Mouse (Mus musculus): ENCODE results near the gene Exoc2. TPM values are rescaled to one million over a fixed set of nuclear protein-coding genes. Genes with fewer than 3 reads are reported as not detected.

The Exoc2 gene
- total RNA-seq, 2 experiments from 2014 or later, result 45.1 to 46.5 TPM

DNA sequence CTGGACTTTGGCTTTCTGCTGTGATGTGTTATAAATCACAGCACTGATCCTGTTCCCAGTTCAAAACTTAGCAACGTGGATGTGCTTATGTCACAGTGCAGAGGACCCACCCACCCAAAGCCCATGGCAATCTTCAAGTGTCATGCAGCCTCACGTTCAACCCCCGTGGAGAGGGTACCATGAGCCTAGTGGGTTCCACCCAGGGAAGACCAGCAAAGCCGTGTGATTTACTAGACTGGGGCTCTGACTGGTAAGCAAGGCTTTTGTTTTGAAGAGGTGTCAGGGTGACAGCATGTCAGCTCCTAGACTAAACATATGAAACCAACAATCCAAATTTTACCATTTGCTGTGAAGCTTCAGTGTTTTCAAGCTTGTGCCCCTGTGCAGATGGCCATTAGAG is 132.6 kb downstream of the Exoc2 start:
- intact Hi-C loops (cut with DNase I), result no loop called here
- DNase-seq (ENCODE audit: extremely low spot score in 1 of 2, low spot score in 2 of 2), result no peak

DNA sequence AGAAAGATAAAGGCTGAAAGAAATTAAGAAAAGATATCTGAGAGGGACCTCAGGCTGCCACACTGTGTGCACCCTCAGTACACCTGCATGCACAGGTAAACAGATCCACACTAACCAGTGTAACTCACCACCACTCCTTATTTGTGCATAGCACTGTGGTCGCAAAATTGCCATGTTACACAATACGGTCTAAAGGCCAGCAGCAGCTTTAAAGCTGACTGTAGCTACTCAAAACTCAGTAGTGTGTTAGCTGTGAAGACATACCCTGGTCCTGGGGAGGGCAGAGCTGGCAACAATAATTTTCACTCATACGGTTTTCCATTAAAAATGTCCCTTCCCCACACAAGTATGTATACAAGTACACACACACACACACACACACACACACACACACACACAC is 133.2 kb downstream of the Exoc2 start:
- no peak for DNase-seq (ENCODE audit: extremely low spot score in 1 of 2, low spot score in 2 of 2)
- intact Hi-C loops (cut with DNase I), result no loop called here

DNA sequence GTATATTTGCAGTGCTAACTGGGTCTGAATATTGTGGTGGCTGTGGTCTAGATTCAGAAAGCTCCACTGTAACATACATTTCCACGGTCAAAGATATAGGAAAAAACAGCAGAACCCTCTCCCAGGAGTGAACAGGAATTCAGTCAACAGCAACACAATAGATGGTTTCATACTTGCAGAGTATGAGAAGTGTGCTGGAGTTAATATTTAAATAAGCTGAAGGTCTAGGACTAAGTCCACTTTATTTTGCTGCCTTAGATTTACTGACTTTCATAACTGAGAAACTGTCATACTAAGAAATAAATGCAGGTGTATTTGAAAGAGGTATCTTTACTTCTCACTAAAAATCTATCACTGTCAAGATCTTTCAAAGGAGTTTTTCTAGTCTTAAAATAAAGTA is 137.6 kb downstream of the Exoc2 start:
- intact Hi-C loops (cut with DNase I), result no loop called here
- DNase-seq (ENCODE audit: extremely low spot score in 1 of 2, low spot score in 2 of 2), result no peak

DNA sequence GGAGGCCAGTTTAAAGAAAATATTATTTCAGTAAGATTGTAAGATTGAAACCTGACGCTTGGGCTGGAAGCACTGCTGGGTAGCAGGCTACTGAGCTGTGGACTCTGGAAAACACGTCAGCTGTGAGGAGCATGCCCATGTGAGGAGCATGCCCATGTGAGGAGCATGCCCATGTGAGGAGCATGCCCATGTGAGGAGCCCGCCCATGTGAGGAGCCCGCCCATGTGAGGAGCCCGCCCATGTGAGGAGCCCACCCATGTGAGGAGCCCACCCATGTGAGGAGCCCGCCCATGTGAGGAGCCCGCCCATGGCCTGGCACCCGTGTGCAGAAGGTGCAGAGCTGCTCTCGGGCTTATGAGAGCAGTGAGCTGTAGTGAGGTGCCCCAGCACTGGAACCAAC is 139.0 kb downstream of the Exoc2 start:
- intact Hi-C loops (cut with DNase I), result no loop called here
- DNase-seq (ENCODE audit: extremely low spot score in 1 of 2, low spot score in 2 of 2), result no peak

DNA sequence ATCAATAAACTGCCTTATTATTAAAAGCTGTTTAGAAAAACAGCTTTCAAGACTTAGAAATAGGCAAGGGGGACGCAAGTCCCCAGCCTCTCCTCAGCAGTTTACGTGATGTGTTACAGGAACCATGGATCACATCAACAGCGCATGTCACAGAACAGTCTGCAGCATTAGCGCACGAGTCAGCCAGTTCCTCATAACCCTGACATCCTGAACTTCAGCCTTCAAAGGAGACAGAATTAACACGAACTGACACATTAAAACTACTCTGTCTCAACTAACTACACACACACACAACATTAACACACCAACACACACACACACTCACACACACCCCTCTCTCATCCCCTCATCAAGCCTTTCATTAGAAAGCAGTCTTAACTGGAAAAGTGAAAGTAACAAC is 139.5 kb downstream of the Exoc2 start:
- intact Hi-C loops (cut with DNase I), result no loop called here
- no peak for DNase-seq (ENCODE audit: extremely low spot score in 1 of 2, low spot score in 2 of 2)

DNA sequence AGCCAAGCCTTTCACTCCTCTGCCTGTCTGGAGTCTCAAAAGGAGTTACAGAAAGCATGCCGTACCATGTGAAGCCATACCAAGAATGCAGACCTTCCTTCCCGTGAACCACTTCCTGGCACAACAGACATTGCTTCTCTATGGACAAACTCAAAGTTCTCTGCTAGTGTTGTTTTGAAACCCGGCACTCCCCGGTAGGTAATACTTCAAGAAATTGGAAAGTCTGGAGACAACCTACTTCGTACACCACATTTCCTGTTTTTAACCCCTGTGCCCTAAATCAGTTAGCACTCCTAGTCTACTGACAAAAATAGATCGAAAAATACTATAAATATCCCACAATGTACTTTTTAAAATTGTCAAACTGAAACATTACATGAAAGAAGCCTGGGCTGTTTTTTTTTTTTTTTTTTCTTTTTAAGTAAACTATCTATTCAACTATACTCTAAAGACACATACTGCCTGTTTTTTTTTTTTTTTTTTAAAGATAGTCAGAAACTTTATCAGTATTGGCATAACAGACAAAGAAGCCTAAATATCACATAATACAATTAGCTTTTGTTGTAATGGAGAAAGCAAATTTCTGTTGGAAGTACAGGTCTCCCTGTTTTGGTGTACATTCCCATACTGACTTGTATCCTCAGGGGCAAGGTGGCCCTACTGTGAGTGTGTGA is 140.3 kb downstream of the Exoc2 start:
- no peak for DNase-seq (ENCODE audit: extremely low spot score in 1 of 2, low spot score in 2 of 2)
- intact Hi-C loops (cut with DNase I), result no loop called here

DNA sequence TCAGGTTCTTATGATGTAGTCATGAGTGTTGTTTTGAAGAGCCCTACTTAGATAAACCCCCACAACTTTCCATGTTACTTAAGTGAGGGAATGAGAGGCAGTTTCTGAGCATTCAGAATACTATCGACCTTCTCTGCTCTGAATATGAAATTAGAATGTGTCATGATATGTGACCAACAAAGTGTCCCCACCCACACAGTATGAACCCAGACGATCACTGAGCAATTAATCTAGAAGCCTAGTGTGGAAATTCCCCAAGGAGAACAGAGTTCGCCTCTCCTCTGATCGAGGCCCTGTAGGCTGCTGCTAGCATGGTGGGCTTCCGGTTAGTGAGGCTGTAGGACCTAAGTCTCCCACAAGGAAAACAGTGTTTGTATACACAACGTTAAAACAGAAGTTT is 142.5 kb downstream of the Exoc2 start:
- intact Hi-C loops (cut with DNase I), result no loop called here
- DNase-seq (ENCODE audit: extremely low spot score in 1 of 2, low spot score in 2 of 2), result no peak

DNA sequence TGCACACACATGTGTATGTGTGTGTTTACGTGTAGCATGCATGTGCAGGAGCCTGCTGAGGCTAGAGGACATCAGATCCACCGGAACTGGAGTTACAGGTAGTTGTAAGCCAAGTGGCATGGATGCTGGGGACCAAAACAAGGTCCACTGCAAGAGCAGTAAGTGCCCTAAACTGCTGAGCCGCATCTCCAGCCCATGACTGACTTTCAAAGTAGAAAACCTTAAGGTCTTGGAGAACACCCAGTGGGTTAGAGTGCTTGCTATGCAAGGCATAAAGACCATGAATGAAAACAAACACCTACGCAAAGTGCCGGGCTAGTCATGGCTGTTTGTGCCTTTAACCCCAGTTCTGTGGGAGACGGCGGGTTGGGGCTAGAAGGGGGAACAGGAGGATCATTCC is 147.4 kb downstream of the Exoc2 start:
- DNase-seq (ENCODE audit: extremely low spot score in 1 of 2, low spot score in 2 of 2), result no peak
- intact Hi-C loops (cut with DNase I), result no loop called here

DNA sequence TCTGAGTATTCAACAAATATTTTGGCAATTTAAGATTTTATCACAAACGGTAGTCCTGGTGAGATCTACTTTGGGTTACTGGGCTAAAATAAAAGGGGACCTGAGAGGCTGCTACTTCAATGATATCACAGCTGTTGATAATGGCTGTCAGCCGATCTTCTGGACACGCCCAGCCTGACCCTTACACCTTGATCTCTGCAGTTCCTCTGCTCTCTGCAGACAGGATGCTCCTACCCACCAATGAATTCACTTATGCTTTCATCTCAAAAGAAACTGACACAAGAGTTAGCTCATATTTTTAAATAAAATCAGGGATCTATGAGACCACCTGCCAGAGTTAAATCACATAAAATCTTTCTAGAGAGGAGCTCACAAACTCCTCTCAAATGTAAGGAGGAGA is 149.0 kb downstream of the Exoc2 start:
- intact Hi-C loops (cut with DNase I), result no loop called here
- no peak for DNase-seq (ENCODE audit: extremely low spot score in 1 of 2, low spot score in 2 of 2)

DNA sequence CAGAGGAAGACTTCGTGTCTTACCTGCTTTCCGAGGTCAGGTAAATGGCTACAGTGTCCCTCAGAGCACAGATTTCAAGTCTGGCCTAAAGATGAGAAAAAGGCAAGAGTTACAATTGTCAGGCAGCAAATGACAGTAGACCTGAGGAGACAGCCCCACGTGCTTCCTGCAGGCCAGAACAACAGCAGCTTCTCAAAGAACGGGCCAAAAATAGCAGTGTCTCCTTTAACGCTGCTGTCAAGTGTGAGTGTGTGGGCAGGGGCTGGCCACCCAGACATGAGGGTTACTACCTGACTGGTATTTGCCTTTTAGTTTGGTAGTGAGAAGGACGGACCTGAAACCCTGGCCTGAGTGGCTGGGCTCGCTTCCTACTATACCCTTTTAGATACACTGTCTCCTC is 153.3 kb downstream of the Exoc2 start:
- intact Hi-C loops (cut with DNase I), result no loop called here
- no peak for DNase-seq (ENCODE audit: extremely low spot score in 1 of 2, low spot score in 2 of 2)

DNA sequence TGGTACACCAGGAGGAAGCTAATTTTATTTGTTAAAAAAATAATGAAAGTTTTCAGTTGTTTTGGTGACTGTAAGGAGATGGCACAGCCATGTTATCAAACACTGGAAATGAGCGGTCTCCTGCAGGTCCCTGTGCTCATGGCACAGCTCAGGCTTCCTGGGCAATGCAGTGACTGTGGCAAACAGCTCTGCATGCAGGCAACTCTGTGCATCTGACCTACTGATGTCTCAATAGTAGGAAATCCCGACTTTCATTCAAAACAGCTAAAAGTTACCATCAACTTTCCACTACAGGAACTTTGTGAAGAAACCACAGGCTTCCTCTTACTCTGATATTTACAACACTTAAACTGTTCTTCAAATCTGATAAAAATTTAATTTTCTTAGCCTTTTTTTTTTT is 154.0 kb downstream of the Exoc2 start:
- intact Hi-C loops (cut with DNase I), result no loop called here
- no peak for DNase-seq (ENCODE audit: extremely low spot score in 1 of 2, low spot score in 2 of 2)

DNA sequence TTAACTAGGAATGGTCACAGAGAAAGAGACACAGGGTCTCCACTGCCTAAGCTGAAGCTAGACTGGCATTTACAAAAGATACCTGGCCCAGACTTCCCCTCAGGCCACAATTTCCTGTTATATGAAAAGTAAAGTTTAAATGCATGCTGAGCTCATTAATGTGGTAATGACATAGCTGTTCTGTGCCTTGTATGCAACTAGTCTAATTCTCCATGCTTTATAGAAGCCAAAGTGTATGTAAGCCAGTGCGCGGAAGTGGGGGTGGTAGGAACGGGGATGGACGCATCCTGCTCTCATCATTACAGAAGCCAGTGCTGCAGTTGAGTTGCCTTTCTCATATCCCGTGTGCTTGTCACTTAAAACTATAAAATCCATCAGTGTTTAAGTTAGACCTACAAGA is 156.5 kb downstream of the Exoc2 start:
- intact Hi-C loops (cut with DNase I), result no loop called here

DNA sequence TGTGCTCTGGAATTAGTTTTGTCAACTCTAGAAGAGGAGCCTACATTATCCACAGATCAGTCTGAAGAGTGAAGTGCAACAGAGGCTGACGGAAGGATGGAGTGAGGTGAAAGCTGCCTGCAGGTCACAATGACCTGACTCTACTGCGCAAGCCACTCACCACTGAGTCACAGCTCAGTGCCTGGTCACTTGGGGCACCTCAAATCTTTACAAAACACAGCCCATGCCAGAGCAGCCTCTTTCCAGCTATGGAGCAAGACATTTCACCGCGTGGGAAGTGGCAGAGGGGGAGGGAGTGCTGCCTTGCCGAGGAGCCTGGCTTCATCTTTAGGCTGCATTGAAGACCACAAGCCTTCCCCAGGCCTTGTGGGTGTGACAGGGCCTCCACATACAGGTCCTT is 159.6 kb downstream of the Exoc2 start:
- intact Hi-C loops (cut with DNase I), result no loop called here
- no peak for DNase-seq (ENCODE audit: extremely low spot score in 1 of 2, low spot score in 2 of 2)

More for the DNA sequence above, 156.5 kb downstream of the Exoc2 start:
- no peak for DNase-seq (ENCODE audit: extremely low spot score in 1 of 2, low spot score in 2 of 2)

DNA sequence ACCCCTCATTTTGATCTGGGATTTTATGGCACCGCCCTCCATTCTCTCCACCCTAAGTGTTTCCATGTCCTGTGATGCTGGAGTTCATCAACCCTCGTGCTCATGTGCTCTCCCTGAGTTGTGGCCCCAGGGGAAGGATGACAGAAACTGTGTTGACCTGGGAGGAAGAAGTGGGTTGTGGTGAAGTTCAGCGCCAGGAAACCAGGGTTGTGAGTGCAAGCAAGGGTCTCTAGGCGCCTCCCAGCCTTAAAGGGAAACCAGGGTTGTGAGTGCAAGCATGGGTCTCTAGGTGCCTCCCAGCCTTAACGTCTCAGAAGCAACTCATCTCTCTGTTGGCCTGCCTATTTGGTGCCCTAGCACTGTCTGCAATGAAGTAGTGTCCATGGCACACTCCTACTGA is 160.4 kb downstream of the Exoc2 start:
- no peak for DNase-seq (ENCODE audit: extremely low spot score in 1 of 2, low spot score in 2 of 2)
- intact Hi-C loops (cut with DNase I), result no loop called here

DNA sequence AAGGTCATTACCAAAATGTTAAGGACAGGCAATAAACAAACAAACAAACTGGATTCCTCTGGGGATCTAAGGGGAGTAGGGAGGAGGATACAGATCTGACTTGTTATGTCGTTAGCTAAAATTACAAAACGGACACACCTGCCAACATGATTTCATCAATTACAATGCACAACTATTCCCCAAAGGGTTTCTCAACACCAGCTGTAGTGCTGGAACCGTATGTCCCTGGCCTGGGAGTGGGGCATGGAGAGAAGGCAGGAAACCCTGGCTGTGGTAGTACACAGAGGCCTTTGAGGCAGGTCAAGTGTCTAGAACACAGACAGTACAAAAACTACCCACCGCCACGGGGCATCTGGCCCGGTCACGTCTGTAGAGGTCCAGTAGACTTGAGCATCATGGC is 164.7 kb downstream of the Exoc2 start:
- no peak for DNase-seq (ENCODE audit: extremely low spot score in 1 of 2, low spot score in 2 of 2)
- intact Hi-C loops (cut with DNase I), result no loop called here

DNA sequence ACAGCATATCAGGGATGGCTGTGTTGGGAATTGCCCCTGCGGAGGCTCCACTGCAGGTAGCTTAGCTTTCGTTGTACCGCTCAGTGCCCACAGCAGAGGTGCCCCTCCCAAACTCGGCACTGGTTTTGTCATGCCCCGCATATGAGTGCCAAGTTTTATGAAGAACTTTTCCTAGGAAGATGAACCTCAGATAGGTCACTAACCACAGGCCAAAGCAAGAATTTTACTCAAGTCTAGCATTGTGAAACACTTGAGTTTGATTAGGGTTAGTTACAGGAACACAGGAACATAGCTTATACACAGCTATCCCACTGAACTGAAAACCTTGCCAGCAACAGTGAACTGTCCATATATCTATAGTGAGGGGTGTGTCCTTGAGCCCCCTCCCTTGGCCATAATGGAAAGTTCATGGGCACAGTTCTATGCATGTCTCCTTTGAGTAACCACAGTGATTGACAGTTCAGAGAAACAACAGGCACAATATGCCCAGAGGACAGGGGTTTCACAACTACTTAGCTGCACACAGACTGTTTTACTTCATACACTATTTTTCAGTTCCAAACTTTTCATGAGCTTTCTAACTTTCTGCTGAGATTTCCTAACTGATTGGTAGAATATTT is 171.4 kb downstream of the Exoc2 start:
- intact Hi-C loops (cut with DNase I), result no loop called here
- no peak for DNase-seq (ENCODE audit: extremely low spot score in 1 of 2, low spot score in 2 of 2)

DNA sequence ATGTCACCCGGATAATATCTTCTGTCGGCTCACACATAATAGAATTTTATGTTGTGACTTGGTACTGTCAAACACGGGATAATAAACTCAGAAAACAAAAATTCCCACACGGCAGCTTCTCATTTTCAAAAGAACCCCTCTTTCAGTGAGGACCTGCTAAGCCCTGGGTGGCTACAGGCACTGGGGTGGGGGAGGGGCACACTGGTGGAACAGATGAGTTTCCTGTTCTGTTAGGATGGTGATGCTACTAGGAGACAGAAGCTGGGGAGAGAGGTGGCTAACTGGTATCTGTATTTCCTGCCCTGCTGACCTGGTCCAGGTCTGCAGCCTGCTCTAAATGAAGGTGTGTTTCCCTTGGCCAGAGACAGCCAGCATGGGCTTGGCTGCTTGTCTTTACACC is 172.0 kb downstream of the Exoc2 start:
- DNase-seq (ENCODE audit: extremely low spot score in 1 of 2, low spot score in 2 of 2), result no peak
- intact Hi-C loops (cut with DNase I), result no loop called here

DNA sequence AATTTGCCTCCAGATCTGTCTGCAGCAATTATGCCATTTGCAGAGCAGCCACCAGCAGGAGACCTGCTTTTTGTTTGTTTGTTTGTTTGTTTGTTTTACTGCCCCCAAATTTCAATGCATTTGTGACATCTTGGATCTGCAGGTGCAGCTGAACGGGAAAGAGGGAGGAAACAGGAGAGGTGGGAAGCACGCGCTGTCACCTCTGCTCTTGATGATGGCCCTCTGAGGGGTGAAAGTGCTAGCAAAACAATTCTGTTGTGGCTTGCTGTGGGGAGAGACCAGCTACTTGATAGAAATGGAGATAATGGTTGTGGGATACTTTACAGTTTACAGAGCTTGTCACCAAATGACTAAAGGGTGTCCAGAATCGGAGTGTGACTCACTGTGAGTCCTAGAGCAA is 177.9 kb downstream of the Exoc2 start:
- intact Hi-C loops (cut with DNase I), result no loop called here
- DNase-seq (ENCODE audit: extremely low spot score in 1 of 2, low spot score in 2 of 2), result no peak

DNA sequence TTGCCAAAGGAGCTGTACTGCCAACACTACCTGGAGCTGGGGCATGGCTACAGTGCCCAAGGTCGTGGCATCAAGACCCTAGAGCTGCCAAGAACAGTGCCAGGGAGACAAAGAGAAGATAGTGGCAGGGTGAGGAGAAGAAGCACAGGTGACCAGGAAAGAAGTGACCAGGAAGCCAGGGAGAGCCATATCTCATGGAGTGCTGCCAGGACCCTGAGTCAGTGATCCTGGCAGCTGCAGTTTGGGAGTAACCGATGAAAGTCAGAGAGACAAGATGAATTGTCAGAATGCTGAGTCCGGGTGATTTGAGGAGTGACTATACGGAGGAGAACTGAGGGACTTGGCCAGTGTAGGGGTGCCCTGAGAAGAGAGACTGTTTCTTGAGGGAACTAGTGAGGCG is 180.3 kb downstream of the Exoc2 start:
- intact Hi-C loops (cut with DNase I), result no loop called here
- DNase-seq (ENCODE audit: extremely low spot score in 1 of 2, low spot score in 2 of 2), result no peak

DNA sequence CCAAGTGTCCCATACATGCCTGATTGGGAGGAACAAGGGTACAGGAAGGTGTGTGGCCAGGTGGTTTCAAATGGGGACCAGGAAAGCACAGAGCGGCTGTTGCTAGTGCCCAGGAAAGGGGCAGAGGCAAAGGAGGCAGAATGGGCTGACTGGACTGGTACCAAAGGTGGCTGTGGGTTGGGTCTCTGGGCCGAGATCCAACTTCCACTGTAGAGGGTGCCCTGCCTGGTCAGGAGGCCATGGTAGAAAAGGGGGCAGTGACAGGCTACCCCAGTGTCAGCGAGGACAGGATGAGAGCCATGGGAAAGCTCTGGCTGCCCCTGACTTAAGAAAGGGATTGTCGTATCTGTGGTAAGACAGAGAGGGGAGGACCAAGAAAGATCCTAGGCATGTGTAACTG is 180.7 kb downstream of the Exoc2 start:
- DNase-seq (ENCODE audit: extremely low spot score in 1 of 2, low spot score in 2 of 2), result no peak
- intact Hi-C loops (cut with DNase I), result no loop called here

DNA sequence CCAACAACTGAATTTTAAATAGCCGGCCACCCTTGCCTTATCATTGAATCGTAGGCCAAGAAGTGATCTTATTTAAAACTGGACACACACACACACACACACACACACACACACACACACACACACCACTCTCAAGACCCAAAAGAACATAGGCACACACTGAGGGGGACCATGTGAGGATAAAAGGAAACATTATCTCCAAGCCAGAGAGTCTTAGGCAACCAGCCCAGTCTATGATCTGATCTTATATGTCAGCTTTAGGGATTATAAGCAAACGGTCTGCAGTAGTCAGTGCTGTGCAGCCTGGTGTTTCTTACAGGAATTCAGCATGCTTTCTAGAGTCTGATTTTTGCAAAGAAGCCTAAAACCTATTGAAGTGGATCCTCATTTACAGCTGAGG is 181.2 kb downstream of the Exoc2 start:
- DNase-seq (ENCODE audit: extremely low spot score in 1 of 2, low spot score in 2 of 2), result no peak
- intact Hi-C loops (cut with DNase I), result no loop called here
